Mouse (Mus musculus): ENCODE measurements around the gene Spen. TPM values are rescaled to one million over a fixed set of nuclear protein-coding genes. Genes with fewer than 3 reads are reported as not detected.

Spen gene
- total RNA-seq, 2 experiments from 2014 or later: 18.6 to 19.9 TPM

DNA sequence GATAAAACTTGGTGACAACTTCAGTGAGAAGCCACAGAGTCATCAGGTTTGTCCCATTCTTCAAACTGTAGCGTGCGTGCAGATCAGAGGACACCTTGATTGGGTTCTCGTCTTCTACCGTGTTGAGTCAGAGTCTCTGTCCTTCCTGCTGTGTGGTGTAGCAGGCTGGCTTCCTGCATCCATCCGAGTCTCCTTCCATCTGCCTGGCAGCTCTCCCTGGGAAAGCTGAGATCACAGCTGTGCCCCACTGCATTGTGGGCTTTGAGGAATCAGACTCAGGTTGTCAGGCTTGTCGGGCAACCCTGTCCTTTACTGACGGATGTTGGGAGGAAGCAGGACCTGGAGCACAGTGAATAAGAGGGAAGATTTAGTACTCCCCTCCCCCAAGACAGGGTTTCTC lies 92.2 kb downstream of the Spen start:
- DNase-seq: no peak

DNA sequence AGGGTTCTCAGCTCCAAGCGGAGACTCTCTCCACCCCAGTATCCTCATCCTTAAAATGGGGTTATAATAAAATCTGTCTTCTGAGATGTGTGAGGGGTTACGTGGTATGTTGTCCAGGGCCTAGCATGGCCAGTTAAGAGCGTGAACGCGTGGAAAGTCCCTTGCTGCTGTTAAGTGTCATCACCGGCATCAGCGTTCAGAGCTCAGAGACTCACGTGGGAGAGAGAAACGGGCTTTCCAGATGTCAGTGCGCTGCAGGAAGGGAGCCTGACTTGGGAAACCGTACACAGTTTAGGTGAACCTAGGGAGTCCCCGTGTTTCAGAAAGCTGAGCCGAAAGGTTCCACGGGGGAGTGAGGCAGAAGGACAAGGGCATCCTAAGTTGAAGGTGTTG lies 93.1 kb downstream of the Spen start:
- DNase-seq: no peak

DNA sequence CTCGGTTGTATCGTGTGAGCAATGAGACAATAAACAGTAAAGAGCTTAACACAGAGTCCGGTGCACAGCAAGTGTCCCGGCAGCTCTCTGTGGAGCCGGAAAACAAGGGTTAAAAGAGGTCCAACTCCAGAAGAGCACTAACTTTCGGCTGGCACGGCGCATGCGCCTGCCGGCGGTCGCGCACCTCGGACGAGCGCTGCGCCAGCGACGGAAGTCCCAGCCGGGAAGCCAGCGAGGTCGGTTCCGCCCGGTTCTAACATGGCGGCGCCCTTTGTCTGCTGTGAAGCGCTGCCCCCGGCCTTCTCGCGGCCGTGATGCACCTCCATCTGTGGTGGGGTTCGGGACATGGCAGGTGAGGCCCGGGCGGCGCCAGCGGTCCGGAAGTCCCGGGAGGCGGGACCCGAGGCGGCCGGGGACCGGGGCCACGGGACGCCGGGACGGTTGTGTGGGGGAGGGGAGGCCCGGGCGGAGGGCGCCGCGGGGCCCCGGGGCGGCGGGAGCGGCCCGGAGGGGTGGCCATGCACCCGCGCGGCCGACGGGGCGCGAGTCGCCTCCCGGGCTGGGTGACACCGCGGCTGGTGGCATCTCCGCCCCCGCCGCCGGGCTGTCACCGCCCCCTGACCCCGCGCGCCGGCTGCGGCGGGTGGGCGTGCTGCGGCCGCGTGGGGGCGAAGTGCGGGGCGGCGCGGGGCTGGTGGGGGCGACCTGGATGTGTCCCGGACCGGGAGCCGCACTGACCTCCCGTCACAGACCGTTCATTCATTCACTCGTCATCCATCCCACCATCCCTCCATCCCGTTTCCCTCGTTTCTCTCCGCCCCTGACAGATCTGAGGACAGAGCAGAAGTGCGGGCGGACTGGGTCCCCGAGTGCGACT lies 93.7 kb downstream of the Spen start, which contains the start of gene Zbtb17:
Zbtb17 (plus strand) TSS at position 204 of the 877 bp plus-strand sequence.
- DNase-seq: peak; percentile 87

DNA sequence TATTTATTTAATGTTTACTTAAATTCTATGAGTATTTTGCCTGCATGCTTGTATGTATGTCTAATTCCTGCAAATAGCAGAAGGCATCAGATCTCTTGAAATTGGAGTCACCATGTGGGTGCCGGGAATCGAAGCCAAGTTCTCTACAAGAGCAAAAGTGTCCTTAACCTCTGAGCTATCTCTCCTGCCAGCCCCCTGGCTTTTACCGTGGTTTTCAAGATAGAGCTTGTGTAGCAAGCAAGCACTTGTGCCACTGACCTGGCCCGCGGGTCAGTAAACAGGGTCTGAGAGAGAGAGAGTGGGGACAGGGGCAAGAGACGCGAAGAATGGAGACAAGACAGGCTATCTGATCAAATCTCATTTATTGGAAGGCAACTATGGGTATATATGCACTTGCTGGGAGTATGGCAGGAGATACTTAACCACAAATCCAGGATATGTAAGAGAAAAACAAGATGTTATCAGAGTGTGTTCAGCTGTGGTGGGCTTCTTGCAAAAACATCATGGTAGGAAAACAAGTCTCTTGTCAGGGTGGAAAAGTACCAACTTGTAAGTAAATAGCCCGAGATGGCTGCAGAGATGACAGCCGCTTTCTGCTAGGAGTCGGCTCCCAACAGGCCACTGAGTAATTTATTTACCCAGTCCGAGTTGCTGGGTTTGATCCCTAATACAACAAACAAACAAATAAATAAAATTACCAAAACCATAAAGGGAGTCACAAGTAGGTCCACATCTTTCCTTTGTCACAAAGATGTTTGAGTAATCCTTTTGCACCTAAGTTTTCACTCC lies 94.6 kb downstream of the Spen start:
- no peak for DNase-seq

DNA sequence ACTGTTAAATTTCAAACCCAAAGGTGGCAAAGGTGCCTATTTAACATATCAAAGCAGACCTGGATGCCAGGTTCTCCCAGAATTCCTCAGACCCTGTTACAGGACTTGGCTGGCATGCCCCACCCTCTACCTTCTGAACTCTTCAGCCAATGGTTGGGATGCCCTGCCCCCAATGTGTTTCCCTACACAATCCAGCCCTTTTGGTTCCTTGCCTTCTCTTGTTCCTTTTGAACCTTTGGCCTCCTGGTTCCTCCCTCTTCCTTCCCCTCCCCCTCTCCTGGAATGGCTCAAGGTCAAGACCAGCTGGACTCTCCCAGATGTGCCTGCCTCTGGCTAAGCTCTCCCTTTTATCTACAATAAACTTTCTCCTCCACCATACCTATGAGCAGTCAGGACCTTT lies 97.5 kb downstream of the Spen start:
- no peak for DNase-seq

DNA sequence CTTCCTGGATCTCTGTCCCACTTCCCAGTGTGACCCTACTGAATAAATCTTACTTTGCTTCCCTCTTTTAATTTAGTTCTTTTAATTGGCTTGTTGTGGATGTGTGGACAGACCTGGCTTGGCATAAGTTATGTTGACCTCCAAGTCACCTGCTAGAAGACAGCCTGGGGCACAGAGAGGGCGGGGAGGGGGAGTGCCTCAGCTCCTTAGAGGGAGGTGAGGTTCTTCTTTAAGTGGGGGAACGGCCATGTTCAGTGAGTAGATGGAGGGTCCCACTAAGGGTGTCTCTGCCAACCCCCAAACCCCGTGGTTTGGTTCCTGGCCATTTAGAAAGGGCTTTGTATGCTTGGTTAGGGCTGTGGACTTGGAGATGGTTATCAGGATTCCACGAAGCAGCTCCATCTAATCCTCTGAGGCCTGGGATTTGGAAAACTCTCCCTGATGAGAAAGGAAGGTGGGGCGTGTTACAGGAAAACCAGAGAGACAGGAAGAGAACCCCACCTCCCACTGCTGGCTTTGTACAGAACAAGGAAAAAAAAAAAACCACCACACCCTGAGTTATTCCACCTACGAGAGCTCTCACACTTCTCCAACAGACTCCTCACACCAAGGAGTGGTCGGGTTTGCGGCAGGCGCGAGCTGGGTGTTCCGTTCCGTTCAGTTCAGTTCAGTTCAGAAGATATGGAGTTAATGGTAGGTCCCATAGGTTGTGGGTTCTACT lies 99.2 kb downstream of the Spen start:
- DNase-seq: no peak

DNA sequence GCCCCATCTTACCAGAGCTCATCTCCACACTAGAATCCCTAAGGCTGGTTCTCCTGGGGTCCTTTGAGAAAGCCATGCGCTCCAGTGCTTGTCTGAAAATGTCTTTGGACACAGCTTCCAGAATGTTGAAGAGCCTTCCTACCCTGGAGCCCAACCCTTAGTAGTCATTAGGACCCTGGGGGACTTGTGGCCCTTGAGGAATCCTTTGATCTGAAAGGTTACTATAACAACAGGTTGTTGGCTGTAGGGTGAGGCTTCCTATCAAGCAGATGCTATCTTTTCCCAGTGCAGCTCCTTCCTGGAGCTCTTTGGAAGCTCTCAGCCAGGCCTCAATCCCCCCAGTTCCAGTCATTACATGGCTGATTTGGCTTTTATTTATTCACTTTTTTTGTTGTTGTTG lies 102.4 kb downstream of the Spen start, which contains the start of gene Srarp:
Srarp (minus strand) TSS at position 132 of the 400 bp plus-strand sequence.
- no peak for DNase-seq

DNA sequence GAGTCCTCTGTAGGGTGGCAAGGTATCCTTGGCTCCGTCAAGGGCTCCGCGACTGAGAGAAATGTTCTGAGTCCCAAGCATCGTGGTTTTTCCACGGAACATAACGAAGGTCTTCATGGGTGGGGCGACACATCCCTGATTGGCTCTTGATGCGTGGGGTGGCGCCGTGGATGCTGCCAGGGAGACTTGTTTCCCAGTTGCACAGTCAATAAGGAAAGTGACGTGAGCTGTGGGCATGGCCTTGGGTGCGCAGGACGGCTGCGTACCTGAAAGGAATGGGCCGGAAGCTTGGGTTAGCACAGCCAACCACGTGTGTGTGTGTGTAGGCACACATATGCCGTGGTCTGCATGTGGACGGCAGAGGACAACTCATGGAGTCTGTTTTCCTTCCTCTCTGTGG lies 105.2 kb downstream of the Spen start:
- DNase-seq: no peak

DNA sequence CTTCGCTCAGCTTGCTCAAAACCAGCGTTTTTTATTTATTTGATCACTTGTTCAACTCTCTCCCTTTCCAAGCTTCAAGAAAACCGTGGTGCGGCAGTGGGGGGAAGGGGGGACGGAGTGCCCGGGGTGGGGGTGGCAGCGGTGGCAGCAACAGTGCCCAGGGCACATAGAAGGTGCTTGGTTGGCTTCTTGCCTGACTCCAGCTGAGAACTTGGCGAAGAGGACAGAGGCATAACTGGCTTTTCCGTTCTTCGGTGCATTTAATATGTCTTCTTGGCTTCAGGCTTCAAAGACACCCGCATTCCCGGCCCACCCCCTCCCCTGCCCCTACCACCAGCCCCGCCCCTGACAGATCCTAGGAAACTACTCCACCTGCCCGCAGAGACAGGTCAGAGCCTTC lies 105.7 kb downstream of the Spen start:
- no peak for DNase-seq

DNA sequence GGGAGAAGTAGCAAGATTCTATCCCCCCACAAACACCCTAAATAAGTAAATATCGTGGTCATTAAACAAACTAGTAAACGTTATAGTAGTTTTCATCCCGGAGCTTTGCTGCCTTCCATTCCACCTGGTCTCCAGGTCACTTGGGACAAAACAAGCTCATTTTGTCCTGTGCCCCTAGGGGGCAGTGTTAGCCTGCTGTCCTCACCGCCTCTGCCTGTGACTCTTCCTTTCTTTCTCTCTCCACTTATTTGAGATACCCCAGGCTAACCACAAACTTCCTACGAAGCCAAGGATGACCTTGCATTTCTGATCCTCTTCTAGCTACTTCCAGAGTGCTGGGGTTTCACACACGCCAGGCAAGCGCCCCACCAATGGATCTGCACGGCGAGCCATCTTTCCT lies 107.4 kb downstream of the Spen start:
- peak; percentile 52 for DNase-seq

DNA sequence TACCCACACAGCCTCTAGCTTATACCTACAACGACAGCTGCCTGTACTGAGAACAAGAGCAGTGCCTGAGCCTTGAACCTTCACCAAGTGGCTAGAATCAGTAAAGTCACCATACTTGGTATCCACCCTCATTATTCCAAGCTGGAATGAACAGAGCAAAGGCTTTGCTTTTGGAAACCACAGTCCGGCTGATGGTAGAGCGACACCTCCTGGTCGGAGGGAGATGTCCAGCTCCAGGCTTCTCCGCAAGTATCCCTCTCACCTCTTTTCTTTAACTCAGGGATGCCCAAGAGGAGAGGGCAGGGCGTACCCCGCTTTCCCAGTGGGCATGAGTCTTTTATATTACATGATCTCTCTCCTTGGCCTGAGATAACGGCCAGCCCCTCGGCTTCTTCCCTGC lies 108.5 kb downstream of the Spen start:
- DNase-seq: no peak

DNA sequence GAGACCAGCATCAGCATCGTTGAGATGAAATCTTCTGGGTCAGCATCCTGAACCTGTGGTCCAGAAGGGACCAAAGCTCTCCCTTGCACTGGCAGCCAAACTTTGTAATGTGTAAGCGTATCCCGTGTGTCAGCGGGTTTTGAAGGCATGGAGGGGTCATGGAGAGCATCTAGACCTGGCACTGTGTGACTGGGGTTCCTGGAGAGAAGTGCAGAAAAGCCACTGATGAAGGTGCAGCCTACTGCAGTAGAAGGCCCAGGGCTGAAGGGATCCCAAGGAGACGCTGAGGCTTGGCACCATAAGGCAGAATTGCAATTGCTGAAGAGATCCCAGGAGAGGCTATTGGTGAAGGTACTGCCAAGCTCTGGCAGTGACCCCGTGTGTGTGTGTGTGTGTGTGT lies 109.0 kb downstream of the Spen start:
- DNase-seq: no peak

DNA sequence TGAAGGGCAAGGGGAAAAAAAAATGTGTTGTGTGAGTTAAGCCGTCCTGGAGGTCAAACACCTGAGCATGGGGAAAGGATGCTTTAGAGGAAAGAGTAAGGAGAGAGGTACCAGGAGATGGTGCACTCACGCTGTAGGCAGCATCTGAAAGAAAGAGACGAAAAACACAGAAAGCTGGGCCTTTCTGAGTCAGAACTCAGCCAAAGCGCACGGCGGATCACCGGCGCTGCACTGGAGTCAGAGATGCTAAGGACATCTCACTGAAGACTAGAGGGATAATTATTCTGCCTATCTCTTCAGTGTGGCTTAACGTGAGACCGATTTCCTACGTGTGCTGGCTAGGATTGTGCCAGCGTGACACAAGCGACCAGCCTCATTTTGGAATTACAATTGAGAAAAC lies 110.5 kb downstream of the Spen start:
- DNase-seq: no peak

DNA sequence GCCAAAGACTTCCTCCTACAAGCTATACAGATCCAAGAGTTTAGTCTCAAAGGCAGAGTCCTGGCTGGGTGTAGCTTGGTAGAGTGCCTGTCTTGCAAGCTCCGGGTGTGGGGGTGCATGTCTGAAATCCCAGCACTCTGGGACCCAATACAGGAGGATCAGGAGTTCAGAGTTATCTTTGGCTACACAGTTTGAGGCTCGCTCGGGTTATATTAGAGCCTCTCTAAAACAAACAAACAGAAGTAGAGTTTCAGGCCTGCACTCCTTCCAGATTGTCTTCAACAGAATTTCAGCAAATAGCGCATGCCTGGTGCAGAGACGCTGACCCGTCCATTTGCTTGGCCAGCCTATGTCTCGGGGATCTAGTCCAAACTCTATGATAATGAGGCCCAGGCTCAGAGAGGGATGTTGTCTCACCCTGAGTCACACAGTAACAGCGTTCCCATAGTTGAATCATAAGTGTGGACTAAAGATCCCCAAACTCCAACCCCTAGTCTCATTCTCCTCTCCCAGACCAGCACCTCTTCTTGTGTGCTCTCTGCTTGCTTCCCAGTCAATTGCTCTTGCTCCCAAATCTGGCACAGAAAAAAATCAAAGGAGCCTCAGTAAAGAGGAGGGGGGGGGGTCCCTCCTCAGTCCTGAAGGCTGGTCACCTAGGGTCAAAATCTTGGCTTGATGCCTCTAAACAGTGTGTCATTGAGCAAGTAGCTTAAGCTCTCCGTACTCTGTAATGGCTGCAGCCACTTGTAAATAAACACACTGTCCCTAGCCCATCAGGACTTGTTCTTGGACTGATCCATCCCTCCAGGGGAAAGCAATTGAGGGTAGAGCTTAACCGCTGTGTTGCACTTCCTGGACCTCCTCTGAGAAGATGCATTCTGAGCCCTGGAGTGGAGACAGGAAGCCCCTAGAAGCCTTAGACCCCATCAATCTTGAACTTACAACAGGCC lies 111.3 kb downstream of the Spen start:
- DNase-seq: no peak

DNA sequence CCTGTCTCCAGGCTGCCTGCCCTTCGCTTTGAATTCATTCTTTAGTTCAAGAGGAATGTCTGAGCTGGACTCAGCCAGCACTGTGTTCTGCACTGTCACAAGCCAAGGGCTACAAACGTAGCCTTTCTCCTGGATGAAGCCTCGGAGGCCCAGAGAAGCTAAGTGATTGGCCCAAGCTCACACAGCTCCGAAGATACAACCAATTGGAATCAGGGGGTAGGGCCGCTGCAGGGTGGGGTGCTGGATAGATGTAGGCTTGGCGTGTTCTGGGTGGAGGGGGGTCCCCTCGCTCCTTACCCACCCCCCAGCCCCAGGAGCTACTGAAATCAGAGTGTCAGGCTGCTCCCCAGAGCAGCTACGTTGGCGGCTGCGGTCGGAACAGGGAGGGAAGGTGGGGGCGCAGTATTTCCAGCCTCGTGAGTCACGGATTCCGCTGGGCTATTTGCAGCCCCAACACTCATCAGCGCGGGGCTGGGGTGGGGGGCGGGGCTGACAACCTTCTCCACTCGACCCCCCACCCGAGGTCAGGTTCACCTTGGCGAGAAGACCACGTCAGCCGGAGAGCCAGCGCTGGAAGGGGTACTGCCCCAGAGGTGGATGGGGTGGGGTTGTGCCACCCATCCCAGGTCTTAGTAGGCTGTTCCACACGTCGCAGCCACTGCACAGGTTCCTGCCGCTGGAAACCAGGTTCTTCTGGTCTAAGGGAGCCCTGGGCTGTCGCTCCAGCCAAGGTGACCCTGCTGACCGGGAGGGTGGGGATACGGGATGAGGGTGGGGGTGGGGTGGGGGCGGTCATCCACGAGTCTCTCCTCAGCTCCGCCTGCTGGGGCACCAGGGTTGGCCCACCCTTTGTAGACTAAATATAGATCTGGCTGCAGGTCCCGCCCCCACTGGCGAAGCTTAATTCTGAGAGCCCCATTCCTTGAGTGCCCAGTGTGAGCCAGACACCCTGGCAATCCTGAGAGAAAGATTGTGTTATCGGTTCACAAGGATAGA lies 112.6 kb downstream of the Spen start:
- peak; percentile 68 for DNase-seq

DNA sequence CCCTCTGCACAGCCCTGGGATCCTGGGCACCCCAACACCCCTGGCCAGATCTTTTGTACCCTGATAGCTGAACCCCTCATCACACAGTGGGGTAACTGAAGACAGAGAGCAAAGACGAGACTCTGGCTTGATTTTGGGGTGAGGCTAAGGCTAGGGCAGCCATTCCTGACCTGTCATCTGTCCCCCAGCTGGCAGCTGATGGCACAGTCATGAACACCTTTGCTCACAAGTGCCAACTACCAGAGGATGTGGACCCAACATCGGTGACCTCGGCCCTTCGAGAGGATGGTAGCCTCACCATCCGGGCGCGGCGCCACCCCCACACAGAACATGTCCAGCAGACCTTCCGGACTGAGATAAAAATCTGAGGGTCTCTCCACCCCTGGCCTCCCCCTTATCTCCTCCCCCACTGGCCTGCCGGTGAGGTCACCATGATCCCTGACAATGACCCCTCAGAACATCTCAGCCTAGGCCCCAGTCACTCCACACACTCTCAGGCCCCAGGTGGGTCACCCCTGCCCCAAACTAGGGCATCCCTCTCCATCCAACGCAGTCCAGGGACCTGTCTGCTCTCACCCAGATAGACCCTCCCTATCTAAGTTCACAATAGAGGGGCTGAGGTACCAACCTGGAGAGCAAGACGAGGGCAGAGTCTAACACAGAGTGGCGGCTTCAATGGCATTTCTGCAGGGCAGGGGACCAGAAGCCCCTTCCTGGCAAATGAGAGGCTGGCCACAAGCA lies 114.5 kb downstream of the Spen start:
- DNase-seq: no peak

DNA sequence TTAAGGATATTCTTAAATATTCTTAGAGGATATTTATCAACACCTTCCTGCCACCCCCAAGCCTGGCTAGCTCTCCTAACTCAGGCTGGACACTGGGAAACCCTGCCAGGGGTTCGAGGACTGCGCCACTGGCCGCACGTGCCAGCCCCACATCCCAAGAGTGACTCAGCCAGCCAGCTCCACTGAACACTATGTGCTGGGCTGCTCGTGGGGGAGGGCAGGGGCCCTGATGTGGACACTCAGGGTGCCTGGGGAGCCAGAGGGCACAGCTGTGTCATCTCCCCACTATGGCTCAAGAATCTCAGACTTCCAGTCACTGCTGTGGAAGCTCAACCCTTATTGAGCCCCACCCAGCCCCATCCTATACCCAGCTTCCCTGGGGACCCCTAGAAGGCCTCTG lies 115.1 kb downstream of the Spen start:
- DNase-seq: peak; percentile 67

DNA sequence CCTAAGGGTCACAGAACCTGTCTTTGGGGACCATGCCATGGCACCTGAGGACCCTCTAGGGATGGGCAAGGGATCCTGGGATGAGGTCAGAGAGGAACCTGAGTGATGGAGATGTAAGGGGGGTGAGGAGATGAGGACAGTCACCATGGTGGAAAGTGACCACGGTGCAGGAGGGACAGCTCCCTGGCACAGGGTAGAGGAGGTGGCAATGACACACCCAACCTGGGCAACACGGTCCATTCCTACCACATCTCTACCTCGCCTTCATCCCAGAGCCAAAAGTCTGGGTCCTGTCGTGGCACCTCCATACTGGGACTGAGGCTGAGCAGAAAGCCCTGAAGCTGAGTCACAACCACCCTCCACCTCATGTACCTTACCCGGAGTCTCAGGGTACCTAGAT lies 115.6 kb downstream of the Spen start:
- no peak for DNase-seq

DNA sequence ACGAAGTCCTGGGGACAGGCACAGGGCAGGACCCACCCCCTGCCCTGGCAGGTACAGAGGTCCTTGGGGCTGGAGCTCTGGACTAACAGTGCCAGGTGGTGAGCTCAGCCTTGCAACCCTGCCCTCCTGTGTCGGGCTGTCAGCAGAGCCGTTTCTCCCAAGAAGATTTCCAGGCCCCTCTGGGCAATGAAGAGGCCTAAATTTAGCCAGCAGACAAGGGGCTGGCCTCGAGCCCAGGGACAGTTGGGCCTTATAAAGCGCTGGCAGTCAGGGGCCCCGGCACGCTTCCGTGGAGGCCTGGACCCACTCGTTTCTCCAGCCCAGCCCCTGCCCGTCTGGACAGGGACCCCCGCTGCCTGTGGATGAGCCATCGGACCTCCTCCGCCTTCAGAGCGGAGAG lies 117.0 kb downstream of the Spen start:
- DNase-seq: peak; percentile 78
